Mouse (Mus musculus): ENCODE results near the gene Itga9. TPM values are rescaled to one million over a fixed set of nuclear protein-coding genes. Genes with fewer than 3 reads are reported as not detected.
A peak's percentile ranks its signal among the peaks of the same experiment; 100 is the strongest.

Itga9 gene
- total RNA-seq, 2 experiments from 2014 or later, result 3.6 to 4.7 TPM

DNA sequence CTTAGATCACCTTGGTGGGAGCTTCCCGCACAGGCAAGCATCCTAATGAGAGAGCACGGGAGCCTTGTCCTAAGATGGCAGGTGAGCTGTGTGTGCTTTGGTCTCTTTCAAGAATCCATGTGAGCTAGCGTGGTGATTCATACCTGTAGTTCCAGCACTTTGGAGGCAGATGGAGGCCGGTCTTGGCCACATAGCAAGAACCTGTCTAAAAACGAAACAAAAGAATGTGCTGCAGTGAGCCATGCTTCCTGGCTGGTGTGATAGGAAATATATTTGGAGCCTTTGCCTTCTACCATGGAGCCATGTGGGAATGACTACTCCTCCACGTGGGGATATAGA is 275.4 kb downstream of the Itga9 start:
- no peak overlapping the region for H3K4me3 ChIP-seq
- no peak for TF ChIP-seq CTCF (conservative IDR thresholded peaks at IDR 0.05)
- no peak overlapping the region for H3K27ac ChIP-seq
- DNase-seq (ENCODE audit: low spot score in 2 of 2), result no peak

DNA sequence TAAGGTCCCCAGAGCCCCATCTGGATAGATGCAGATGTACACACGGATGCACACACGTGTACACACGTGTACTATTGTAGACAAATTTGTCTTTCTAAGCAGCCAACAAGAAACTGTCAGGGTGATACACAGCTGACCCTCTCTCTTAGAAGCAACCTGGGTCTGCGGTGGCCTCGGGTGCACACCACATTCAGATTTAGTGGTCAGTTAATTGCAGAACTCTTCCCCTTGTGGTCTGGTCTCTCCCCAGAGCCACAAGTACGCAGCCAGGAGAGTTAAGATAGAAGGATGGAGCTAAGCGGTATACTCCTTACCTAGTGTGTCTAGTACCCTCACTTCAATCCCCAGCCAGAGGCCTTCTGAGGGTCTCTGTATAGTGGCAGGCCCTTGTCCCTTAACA is 276.7 kb downstream of the Itga9 start:
- no peak overlapping the region for H3K4me3 ChIP-seq
- no peak for DNase-seq (ENCODE audit: low spot score in 2 of 2)
- TF ChIP-seq CTCF (conservative IDR thresholded peaks at IDR 0.05), result no peak
- H3K27ac ChIP-seq, result no peak overlapping the region

DNA sequence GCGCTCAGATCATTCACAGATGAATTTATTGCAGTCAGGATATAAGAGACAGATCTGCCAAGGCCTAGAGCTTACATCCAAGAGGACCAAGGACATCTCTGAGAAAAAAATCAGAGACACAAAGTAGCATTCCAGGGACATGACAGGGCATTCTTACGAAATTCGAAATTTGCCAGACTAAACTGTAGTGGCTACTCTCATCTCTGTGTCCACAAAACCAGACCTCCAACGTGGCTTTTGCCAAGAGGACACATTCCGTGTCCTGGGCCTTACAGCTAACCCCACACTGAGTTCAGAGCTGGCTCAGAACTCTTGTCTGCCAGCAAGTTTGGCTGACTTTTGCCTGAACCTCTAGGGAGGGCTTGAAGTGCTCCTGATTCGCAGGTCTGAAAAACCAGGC is 279.3 kb downstream of the Itga9 start:
- H3K27ac ChIP-seq, result no peak overlapping the region
- DNase-seq (ENCODE audit: low spot score in 2 of 2), result no peak
- no peak overlapping the region for H3K4me3 ChIP-seq
- TF ChIP-seq CTCF (conservative IDR thresholded peaks at IDR 0.05), result no peak

DNA sequence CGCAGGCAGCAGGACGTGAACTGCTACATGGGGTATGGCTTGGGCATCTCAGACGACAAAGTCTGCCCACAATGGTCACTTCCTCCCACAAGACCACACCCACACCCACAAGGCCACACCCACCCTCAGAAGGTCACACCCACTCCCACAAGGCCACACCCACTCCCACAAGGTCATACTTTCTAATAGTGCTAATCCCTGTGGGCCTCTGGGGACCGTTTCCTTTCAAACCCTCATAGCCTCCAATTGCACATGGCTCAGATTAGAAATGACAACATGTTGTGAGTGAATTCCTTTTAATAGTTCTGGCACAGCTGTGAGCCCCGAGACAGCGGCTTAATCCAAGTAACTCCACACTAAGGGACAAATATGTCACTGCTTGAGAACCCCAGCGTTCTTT is 280.7 kb downstream of the Itga9 start:
- H3K27ac ChIP-seq, result no peak overlapping the region
- TF ChIP-seq CTCF (conservative IDR thresholded peaks at IDR 0.05), result no peak
- H3K4me3 ChIP-seq, result no peak overlapping the region
- DNase-seq (ENCODE audit: low spot score in 2 of 2), result no peak

DNA sequence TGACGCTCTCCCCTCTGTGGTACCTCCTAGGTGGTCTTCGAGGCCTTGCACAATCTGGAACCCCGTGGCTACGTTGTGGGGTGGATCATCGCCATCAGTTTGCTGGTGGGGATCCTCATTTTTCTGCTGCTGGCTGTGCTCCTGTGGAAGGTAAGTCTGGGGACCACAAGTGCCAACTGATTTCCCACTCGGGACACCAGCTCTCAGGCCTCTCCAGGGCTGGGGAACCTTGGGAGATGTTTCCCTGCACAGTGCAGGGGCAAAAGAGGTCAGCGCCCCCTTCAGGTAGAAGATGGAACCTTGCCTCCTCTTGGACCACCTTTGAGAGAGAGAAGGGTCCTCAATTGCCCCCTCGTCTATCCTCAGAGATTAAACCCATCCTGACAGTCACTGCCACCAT is 281.2 kb downstream of the Itga9 start:
- no peak for DNase-seq (ENCODE audit: low spot score in 2 of 2)
- peak; percentile 52 for TF ChIP-seq CTCF (conservative IDR thresholded peaks at IDR 0.05)
- Histone ChIP-seq H3K27ac (no peak overlapping the region), H3K4me3 (no peak overlapping the region)

DNA sequence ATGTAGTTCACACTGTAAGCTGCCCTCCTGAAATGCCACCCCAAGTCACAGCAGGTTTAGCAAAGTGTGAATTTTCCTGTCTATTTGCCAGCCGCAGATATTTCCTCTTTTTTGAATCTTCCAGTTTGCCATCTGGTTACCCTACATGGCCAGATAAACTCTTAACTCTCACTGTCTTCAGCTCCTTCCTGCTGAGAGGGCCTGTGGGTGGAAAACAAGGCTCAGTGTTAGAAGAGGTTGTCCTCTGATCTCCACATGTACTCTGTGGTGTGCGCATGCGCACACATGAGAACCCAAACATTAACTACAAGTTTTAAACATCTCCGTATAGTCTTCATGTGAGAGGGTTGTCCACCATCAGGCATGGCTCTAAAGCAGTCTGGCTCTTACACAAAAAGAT is 283.7 kb downstream of the Itga9 start:
- no peak for TF ChIP-seq CTCF (conservative IDR thresholded peaks at IDR 0.05)
- DNase-seq (ENCODE audit: low spot score in 2 of 2), result no peak
- Histone ChIP-seq H3K27ac (no peak overlapping the region), H3K4me3 (no peak overlapping the region)

DNA sequence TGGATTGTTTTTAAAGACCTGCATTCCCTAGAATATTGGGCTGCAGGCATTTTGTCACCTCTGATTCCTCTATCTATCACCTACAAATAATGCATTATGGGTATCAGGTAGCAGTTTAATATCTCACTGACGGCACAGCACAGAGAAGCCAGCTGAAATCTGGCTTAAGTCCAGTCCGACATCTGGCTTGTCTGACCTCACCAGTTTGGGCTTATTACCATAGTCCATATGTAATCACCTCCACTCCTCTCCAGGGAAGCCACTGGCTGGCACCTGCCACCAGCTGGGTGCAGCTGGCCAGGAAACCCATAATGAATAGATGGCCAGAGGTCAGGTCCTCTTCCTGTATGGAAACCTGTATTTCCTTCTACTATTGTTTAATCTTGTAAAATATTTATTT is 284.2 kb downstream of the Itga9 start:
- no peak overlapping the region for H3K27ac ChIP-seq
- no peak for DNase-seq (ENCODE audit: low spot score in 2 of 2)
- no peak for TF ChIP-seq CTCF (conservative IDR thresholded peaks at IDR 0.05)
- H3K4me3 ChIP-seq, result no peak overlapping the region

DNA sequence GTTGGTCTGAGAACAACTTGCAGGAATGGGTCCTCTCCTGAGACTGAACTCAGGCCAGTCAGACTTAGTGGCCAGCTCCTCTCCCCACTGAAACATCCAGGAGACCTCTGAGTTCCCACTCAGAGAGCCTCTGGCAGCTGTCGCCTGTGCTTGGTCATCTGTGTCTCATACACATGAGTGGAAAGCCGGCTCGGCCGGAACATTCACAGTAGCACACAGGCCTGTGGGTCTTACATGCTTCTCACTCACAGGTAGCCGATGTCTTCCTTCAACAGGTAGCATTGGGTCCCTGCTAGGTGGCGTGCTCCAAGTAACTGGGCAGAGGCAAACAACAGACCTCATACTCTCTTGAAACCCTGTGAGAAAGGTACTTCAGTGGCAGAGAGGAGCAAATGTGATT is 284.6 kb downstream of the Itga9 start:
- no peak overlapping the region for H3K4me3 ChIP-seq
- H3K27ac ChIP-seq, result no peak overlapping the region
- no peak for TF ChIP-seq CTCF (conservative IDR thresholded peaks at IDR 0.05)
- no peak for DNase-seq (ENCODE audit: low spot score in 2 of 2)

DNA sequence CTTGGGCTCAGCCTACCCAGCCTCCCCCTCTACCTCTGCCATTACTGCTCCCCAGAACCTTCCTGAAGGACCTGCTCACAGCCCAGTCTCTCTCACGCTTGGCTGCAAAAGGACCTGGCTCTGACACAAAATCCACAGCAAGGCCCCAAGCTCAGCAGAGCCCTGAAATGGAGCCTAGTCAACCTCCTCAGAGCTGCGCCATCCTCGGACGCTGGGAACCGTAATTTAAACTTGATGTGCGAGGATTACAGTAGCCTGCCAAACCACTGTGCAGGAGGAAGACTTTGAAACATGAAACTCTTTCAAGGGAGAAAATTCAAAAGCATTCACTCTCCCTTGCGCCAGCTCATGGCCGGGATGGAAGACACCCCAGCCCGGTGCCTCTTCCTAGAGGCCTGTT is 285.1 kb downstream of the Itga9 start:
- no peak for TF ChIP-seq CTCF (conservative IDR thresholded peaks at IDR 0.05)
- Histone ChIP-seq H3K4me3 (no peak overlapping the region), H3K27ac (no peak overlapping the region)
- DNase-seq (ENCODE audit: low spot score in 2 of 2), result no peak

DNA sequence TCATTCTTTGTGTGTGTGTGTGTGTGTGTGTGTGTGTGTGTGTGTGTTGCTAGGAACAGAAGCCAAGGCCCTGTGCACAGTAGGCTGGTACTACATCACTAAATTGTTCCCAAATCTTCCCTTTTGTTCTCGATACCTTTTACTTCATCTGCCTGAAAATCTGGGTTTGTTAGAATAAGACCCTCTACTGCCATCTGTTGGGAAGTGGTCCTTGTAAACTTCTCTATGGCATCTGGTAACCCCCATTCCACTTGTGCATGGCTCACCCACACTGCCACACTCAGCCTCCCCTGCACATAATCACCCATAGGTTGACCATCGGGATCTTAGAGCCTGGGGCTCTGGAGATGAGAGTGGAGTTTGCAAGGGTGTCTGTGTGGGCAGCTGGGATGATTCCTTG is 288.6 kb downstream of the Itga9 start:
- Histone ChIP-seq H3K4me3 (no peak overlapping the region), H3K27ac (no peak overlapping the region)
- no peak for DNase-seq (ENCODE audit: low spot score in 2 of 2)
- peak; percentile 48 for TF ChIP-seq CTCF (conservative IDR thresholded peaks at IDR 0.05)

DNA sequence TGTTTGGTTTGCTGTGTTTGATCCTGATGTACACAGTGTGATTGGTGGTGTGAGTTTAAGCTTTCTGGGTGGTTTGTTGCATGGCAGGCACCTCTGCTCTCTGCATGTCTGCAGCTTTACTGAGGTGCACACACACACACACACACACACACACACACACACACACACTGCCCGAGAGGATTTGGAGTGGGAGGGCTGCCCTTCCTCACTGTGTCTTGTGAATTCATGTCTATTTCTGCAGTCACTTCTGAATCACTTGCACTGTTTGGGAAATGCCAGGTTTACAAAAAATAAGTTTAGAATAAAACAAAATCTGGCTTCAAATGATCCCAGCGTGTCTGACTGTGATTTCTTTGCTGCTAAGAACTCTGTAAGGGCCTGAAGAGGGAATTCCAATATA is 294.2 kb downstream of the Itga9 start:
- H3K27ac ChIP-seq, result no peak overlapping the region
- no peak for TF ChIP-seq CTCF (conservative IDR thresholded peaks at IDR 0.05)
- DNase-seq (ENCODE audit: low spot score in 2 of 2), result no peak

DNA sequence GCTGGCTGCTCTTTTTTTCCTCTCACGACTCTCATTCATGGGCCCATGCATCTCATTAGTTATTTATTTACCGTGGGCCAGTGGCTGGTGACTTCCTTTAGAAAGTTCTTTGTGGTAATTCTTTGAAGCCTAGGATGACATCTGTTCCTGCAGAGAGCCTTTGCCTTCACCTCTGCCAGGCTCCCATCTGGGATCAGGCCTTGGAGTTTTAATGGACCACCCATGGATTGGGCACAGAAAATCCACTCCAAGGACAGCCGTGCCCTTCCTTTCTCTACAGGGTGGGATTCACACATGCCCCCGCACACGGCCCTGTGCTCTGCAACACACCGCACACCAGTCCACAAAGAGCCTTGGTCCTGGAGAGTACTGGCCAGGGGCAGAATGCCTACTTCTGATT is 295.4 kb downstream of the Itga9 start:
- H3K4me3 ChIP-seq, result no peak overlapping the region
- no peak for TF ChIP-seq CTCF (conservative IDR thresholded peaks at IDR 0.05)
- no peak overlapping the region for H3K27ac ChIP-seq
- no peak for DNase-seq (ENCODE audit: low spot score in 2 of 2)

More for the DNA sequence above, 294.2 kb downstream of the Itga9 start:
- H3K4me3 ChIP-seq, result no peak overlapping the region

DNA sequence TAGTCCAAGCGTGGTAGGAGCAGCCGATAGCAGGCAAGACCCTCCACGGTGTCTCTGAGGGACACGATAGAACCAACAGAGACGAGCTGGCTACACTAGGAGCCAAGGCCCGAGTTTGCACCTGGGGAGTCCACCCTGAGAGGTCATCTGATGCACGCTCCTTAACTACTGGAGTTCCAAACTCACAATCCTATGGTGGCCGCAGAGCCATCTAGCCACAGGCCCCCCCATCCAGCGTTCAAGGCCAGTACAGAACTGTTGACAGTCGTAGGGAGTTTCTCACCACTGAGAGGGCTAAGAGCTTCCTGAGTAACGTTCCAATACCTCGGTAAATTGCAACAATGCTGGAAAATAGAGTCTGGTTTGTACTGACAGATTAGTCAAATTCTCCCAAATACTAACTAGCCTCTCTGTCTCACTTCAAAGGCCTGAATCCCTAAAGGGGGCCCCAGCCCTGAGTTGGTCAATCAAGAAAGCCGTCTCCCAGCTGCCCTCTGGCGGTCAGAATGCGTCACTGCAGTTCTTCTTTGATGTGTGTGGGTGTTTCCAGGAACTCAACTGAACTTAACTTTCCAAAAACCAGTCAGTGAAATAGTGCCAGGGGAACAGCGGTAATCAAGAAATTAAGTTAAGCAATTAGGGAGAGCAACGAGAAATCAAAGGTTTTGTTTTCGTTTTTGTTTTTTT is 301.6 kb downstream of the Itga9 start:
- DNase-seq (ENCODE audit: low spot score in 2 of 2), result peak; percentile 58 to 84
- no peak overlapping the region for H3K4me3 ChIP-seq
- H3K27ac ChIP-seq, result no peak overlapping the region
- peak; percentile 99 for TF ChIP-seq CTCF (conservative IDR thresholded peaks at IDR 0.05)

DNA sequence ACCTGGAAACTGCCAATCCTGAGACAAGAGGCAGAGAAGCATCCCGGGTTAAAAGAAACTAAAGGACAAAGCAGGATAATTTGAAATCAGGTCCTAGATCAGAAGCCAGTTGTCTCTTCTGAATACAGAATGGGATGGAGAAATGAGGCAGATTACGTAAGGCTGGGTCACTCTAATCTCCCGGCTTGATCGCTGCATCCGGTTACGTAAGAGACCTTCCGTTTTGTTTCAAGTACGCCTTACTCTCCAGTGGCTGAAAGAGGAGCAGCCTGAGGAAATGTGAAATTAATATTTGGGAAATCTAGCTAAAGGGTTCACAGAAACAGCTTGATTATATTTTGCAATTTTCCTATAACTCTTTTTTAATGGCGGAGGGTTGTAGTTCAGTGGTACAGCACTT is 306.6 kb downstream of the Itga9 start:
- no peak for DNase-seq (ENCODE audit: low spot score in 2 of 2)
- no peak for TF ChIP-seq CTCF (conservative IDR thresholded peaks at IDR 0.05)
- Histone ChIP-seq H3K27ac (no peak overlapping the region), H3K4me3 (no peak overlapping the region)

DNA sequence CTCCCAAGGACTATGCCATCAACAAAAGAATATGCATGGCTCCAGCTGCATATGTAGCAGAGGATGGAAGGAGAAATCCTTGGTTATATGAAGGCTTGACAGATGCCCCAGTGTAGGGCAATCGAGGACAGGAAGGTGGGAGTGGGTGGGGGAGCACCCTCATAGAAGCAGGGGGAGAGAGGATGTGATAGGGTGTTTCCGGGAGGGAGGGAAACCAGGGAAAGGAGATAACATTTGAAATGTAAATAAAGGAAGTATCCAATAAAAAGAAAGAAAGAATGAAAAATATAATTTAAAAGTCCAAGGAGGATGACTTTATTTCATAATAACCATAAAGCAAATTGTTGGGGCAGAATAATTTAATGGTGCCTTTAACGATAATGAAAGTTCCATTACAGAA is 307.1 kb downstream of the Itga9 start:
- Histone ChIP-seq H3K4me3 (no peak overlapping the region), H3K27ac (no peak overlapping the region)
- no peak for TF ChIP-seq CTCF (conservative IDR thresholded peaks at IDR 0.05)
- DNase-seq (ENCODE audit: low spot score in 2 of 2), result no peak

All from layer of hippocampus, adult 2 months (tissue).